Comparison of ENCODE assay signal across 13 mouse cellular contexts in the genomic region with DNA sequence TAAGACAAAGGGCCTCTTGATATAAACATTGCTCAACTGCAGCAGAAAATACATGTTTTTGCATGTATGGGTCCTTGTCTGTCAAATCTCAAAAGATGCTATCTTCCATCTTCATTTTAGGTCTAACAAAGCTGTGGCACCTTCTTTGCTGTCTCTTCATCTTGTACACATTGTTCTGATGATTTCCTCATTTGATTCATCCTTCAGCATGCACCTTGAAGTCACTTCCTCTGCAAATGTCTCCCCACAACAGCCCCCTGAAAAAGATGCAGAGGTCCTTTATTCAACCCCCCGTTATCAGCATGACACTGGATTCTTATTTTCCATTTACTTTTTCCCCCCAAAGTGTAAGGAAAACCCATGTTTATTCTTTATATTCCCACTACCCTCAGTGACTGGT.
"Had no signal": no experiment of that assay in that cellular context is flagged by ENCODE, and none has a peak within 500 bp of the region (broad histone marks: within the 10 kb centered on the region; RNA-seq: fewer than 3 reads in every experiment).

No protein-coding gene starts in this region.

- DNase-seq: kidney, adult 18-20 months; kidney, adult 9 months; kidney, postnatal 14 days; kidney, postnatal 4 days; layer of hippocampus, adult 9-11 months; liver, embryonic 13.5 days; lung, adult 2 months; lung, postnatal 14 days; lung, postnatal 4 days; right cerebral cortex, postnatal 4 days had no signal

- ATAC-seq: inflammation-experienced regulatory T-cells, adult 6 months; intestine, embryonic 16.5 days; midbrain, embryonic 15.5 days had no signal
